Mouse (Mus musculus) forebrain, embryonic 11.5 days (tissue): ENCODE results near the gene Dusp22. TPM values are rescaled to one million over a fixed set of nuclear protein-coding genes. Genes with fewer than 3 reads are reported as not detected.

Experiments
- ATAC-seq: fragments of 200-750 bp; cut with Nextera tagmentation; replicated peaks from 2 replicates; pipeline ENCODE4 v1.8.0; 2017; ENCODE audit warnings: moderate TSS enrichment; ENCODE audit not compliant: low FRiP score
- DNase-seq: peaks from one replicate; pipeline ENCODE4 v3.0.0-alpha.2; 2017; ENCODE audit warnings: low spot score
- H3K27ac ChIP-seq: fragments of 300-500 bp; sonication (generic); 2 replicates; pipeline ENCODE4 v1.5.1; 2014; ENCODE audit warnings: low read depth, low read length
- H3K27me3 ChIP-seq: fragments of 300-500 bp; sonication (generic); 2 replicates; pipeline ENCODE4 v1.6.1; 2014; ENCODE audit warnings: mild to moderate bottlenecking, low read length, mixed read lengths; ENCODE audit not compliant: control insufficient read depth, insufficient read depth
- H3K36me3 ChIP-seq: fragments of 300-500 bp; sonication (generic); 2 replicates; pipeline ENCODE4 v1.6.1; 2014; ENCODE audit warnings: mild to moderate bottlenecking, low read length, moderate library complexity, mixed read lengths; ENCODE audit not compliant: control insufficient read depth, insufficient read depth
- H3K4me1 ChIP-seq: fragments of 300-500 bp; sonication (generic); replicated peaks from 2 replicates; pipeline ENCODE4 v1.6.1; 2014; ENCODE audit warnings: low read length, mixed read lengths; ENCODE audit not compliant: control insufficient read depth, insufficient read depth
- H3K4me2 ChIP-seq: fragments of 300-500 bp; sonication (generic); 2 replicates; pipeline ENCODE4 v1.6.1; 2014; ENCODE audit warnings: low read depth, mild to moderate bottlenecking, low read length, moderate library complexity, mixed read lengths; ENCODE audit not compliant: severe bottlenecking
- H3K4me3 ChIP-seq: fragments of 300-500 bp; sonication (generic); 2 replicates; pipeline ENCODE4 v1.5.1; 2014; ENCODE audit warnings: low read depth, low read length
- H3K9ac ChIP-seq: fragments of 300-500 bp; sonication (generic); 2 replicates; pipeline ENCODE4 v1.6.1; 2014; ENCODE audit warnings: low read length
- H3K9me3 ChIP-seq: fragments of 300-500 bp; sonication (generic); 2 replicates; pipeline ENCODE4 v1.6.1; 2016; ENCODE audit warnings: low read length, mixed read lengths; ENCODE audit not compliant: control insufficient read depth
- WGBS: fragments of 180-500 bp; shearing (Covaris S2); extraction: QIAGEN DNeasy Blood & Tissue Kit; methylation state at CpG from one replicate; pipeline ENCODE4 v1.1.7; 2014; 5-methylcytosine and 5-hydroxymethylcytosine counted together
- polyA plus RNA-seq: library from polyadenylated mRNA; unstranded; fragments of >200 nt; fragmentation: Nextera tagmentation; extraction: Ambion mirVana; gene quantifications from 2 replicates; pipeline ENCODE4 v1.2.1, GENCODE M21; 2014

Dusp22 gene
- polyA plus RNA-seq, 1 experiment from 2014 or later = 16.5 TPM

DNA sequence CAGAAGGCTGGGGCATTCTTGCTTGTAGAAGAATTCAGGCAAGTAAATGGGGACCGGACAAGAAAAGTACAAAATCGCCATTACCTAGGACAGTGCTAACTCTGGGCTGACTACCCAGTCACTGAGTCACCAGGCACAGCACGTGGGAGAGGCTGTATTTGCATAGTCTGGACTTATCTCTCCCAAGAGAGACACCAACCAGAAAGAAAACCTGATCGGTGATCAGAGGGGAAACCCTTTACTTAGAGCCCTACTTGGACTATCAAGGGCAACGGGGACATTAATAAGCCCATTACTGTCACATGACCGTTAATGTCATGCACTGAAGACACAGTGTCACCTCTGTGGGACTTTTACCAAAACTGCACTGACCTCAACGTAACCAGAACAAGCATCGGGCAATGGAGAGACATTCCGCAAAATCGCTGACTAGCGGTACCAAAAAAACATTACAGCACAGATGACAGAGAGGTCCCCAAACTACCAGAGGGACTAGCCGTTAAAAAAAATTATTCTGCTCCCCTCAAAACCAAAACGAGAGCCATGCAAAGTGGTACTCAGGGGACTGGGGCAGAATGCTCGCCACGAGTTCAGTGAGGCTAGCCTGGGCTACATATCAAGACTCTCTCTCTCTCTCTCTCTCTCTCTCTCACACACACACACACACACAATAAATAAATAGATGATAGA is 70.5 kb downstream of the Dusp22 start:
- no peak overlapping the region for H3K9ac ChIP-seq
- no peaks in the 10 kb centered on the region for H3K4me1 ChIP-seq
- no peak overlapping the region for H3K4me3 ChIP-seq
- 89% methylated on average over 15 of the region's 15 CpGs for WGBS
- no peaks in the 10 kb centered on the region for H3K36me3 ChIP-seq
- H3K9me3 ChIP-seq = no peaks in the 10 kb centered on the region
- no peak for DNase-seq
- H3K4me2 ChIP-seq = no peak overlapping the region
- no peaks in the 10 kb centered on the region for H3K27me3 ChIP-seq
- no peak overlapping the region for H3K27ac ChIP-seq
- ATAC-seq = no peak

DNA sequence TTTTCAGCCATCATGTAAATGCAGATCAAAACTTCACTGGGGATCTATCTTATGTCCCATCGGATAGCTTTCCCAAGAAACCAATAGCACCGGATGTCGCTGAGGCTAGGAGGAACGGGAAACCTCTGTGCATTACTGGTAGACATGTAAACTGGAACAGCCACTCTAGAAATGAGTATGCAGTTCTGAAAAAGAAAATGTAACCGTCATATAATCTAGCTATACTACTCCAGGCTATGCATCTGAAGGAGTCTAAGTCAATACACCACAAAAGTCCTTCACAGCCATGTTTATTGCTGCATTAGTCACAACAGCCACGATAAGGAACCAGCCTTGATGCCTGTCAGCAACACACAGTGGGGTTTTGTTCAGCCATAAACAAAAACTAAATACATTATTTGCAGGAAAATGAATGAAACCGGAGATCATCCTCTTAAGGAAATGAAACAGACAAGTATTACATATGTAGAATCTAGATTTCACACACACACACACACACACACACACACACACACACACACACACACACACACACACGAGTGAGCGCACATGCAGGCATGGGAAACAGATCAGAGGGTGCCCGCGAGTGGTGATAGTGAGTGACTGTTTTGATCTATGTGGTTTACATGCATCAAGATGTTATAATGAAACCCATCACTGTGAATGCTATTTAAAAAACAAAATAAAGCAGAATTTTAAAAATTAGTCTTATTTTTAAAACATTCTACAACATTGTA is 73.1 kb downstream of the Dusp22 start:
- Histone ChIP-seq H3K9me3 (no peaks in the 10 kb centered on the region), H3K4me2 (no peak overlapping the region), H3K36me3 (no peaks in the 10 kb centered on the region), H3K27me3 (no peaks in the 10 kb centered on the region), H3K27ac (no peak overlapping the region), H3K4me1 (no peaks in the 10 kb centered on the region), H3K4me3 (no peak overlapping the region), H3K9ac (no peak overlapping the region)
- ATAC-seq (no peak), DNase-seq (no peak)
- 84% methylated on average over 11 of the region's 11 CpGs for WGBS

DNA sequence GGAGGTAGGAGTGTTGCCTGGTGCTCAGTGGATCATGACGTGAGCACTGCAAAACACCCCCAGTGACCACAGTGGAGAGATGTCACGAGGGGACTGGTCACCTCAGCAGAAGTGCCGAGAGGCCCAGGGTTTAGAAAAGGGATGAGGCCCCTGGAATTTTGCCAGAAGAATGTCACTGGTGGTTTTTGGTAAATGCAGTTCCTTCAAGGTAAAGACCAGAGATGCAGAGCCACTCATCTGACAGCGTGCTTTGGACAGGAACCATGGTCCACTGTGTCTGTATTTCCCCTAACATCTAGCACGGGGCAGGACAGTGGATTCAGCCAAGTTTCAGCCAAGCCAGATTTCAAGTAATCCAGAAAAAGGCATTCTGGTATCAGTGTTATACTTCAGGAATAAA is 76.9 kb downstream of the Dusp22 start:
- no peak overlapping the region for H3K27ac ChIP-seq
- no peak for ATAC-seq

DNA sequence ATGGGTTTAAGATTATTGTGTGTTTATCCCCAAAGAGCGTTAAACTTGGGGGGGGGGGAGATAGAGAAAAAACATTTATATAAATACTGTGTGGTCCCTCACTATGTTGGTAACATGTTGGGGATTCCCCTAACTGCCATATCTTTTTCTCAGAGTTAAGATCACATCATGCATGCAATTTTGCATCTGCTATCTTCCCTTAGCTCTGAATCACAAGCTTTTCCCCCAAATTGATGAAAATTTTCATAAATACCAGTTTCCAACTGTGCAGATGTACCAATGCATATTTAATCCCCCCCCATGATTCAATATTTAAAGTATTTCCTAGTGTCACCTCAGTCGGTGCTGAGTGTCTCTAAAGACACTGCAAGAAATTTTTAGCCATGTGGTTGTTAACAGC is 77.5 kb downstream of the Dusp22 start:
- H3K27ac ChIP-seq = no peak overlapping the region
- H3K4me3 ChIP-seq = no peak overlapping the region
- H3K4me2 ChIP-seq = no peak overlapping the region
- H3K27me3 ChIP-seq = no peaks in the 10 kb centered on the region
- DNase-seq (no peak), ATAC-seq (no peak)
- no peaks in the 10 kb centered on the region for H3K36me3 ChIP-seq
- no peaks in the 10 kb centered on the region for H3K9me3 ChIP-seq
- no peak overlapping the region for H3K9ac ChIP-seq
- H3K4me1 ChIP-seq = no peaks in the 10 kb centered on the region
- 88% methylated on average over 2 of the region's 2 CpGs for WGBS

More for the DNA sequence above, 76.9 kb downstream of the Dusp22 start:
- H3K27me3 ChIP-seq = no peaks in the 10 kb centered on the region
- DNase-seq = no peak
- H3K9me3 ChIP-seq = no peaks in the 10 kb centered on the region
- H3K4me1 ChIP-seq = no peaks in the 10 kb centered on the region
- no peaks in the 10 kb centered on the region for H3K36me3 ChIP-seq
- no peak overlapping the region for H3K4me3 ChIP-seq
- H3K9ac ChIP-seq = no peak overlapping the region
- H3K4me2 ChIP-seq = no peak overlapping the region
- WGBS = 84% methylated on average over 5 of the region's 5 CpGs

DNA sequence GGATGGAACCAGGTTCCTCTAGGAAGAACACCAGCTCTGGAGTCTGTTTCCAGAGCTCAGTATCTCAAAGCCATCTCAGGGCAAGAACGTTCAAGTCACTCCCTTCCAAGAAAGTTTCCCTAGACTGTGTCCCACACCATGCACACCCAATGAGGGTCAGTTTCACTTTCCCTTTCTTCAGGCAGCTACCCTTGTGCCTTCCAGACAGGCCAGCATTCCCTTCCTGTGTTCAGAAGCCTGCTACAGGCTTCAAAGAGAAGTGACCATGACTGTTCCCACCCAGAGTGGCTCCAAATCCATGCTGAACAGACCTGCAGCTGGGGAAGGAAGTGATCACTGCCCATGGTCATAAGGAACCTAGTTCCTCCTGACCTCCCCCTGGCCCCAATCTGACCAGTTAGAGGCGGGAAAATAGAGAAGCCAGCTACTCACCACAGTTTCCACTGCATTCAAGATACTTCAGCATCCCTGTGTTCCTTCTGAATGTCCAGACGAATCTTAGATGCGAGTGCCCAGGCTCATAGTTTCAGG is 78.6 kb downstream of the Dusp22 start:
- no peak for DNase-seq
- no peaks in the 10 kb centered on the region for H3K27me3 ChIP-seq
- no peak overlapping the region for H3K4me3 ChIP-seq
- H3K36me3 ChIP-seq = no peaks in the 10 kb centered on the region
- no peak overlapping the region for H3K4me2 ChIP-seq
- ATAC-seq = no peak
- H3K9ac ChIP-seq = no peak overlapping the region
- H3K9me3 ChIP-seq = no peaks in the 10 kb centered on the region
- WGBS = 75% methylated on average over 4 of the region's 4 CpGs
- no peaks in the 10 kb centered on the region for H3K4me1 ChIP-seq
- no peak overlapping the region for H3K27ac ChIP-seq

DNA sequence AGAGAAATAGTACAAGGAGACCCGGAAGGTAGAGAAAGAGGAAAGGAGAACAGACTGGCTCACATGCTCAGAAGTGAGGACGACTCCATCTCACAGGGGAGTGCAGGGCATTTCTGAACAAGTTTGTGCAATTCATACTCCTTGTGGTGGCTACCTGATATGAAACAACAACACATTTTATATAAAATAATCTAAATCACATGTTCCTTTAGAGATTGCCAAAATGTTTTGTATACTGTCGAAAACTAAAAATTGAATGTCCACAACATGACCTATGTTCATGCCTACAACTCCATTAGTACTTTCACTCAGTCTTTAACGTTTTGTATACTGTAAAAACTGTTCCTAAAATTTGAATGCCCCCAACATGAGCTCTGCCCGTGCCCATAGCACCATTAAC is 81.4 kb downstream of the Dusp22 start:
- Histone ChIP-seq H3K27me3 (no peaks in the 10 kb centered on the region), H3K4me1 (no peaks in the 10 kb centered on the region), H3K9me3 (no peaks in the 10 kb centered on the region), H3K27ac (no peak overlapping the region), H3K4me2 (no peak overlapping the region), H3K9ac (no peak overlapping the region), H3K4me3 (no peak overlapping the region), H3K36me3 (no peaks in the 10 kb centered on the region)
- no peak for DNase-seq
- WGBS = 76% methylated on average over 5 of the region's 5 CpGs
- ATAC-seq = no peak

DNA sequence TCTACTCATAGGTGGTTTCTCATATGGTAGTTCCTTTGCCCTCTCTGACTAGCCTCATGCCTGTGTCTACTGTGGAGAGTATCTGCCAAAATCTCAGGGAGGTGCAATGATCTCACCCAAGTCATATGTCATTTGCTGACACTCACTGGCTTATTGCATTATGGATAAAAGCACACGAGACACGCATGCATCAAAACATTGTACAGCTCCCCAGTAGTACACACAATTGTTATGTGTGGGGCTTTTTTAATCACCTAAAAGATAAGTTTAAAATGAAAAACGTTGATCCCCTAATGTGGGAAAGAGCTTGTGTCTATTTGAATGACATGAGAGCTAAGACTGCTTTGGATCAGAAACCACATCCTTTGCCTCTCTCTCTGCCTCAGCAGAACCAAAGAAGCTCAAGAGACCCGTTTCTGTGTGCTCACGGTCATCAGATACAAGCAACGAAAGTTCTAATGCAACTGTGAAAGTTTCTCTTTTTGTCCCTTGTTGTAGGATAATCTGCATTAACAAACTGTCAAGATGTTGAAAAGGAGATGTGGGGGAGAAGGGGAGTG is 82.7 kb downstream of the Dusp22 start:
- DNase-seq = no peak
- whole genome bisulfite sequencing = 78% methylated on average over 6 of the region's 6 CpGs
- H3K36me3 ChIP-seq = no peaks in the 10 kb centered on the region

DNA sequence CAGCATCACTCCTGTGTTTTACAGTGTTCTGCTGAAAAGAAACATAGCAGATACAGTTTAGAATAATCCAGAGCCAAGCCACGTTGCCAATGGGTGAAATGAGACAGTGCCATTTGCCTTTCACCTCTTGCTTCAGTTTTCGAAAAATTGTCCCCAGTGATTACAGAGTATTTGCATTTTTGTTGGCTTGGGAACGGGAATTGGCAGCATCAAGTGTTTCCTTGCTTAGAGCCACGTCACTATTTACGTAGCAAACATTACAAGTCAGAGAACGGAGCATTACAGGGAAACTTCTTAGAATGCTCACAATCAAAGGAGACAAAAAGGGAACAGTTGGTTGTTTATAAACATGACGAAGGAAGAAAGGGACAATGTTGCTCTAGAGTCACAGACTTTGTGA is 85.3 kb downstream of the Dusp22 start:
- H3K9me3 ChIP-seq = no peaks in the 10 kb centered on the region
- peaks cover 19% of the 10 kb centered on the region for H3K27me3 ChIP-seq
- ATAC-seq (no peak), DNase-seq (no peak)
- 82% methylated on average over 7 of the region's 7 CpGs for WGBS
- no peaks in the 10 kb centered on the region for H3K36me3 ChIP-seq
- no peak overlapping the region for H3K27ac ChIP-seq
- no peak overlapping the region for H3K9ac ChIP-seq
- peaks cover 8% of the 10 kb centered on the region for H3K4me1 ChIP-seq
- H3K4me3 ChIP-seq = no peak overlapping the region
- H3K4me2 ChIP-seq = no peak overlapping the region

More for the DNA sequence above, 82.7 kb downstream of the Dusp22 start:
- no peaks in the 10 kb centered on the region for H3K27me3 ChIP-seq
- no peak overlapping the region for H3K4me3 ChIP-seq
- H3K9ac ChIP-seq = no peak overlapping the region
- no peaks in the 10 kb centered on the region for H3K9me3 ChIP-seq
- no peak for ATAC-seq
- no peaks in the 10 kb centered on the region for H3K4me1 ChIP-seq
- no peak overlapping the region for H3K27ac ChIP-seq
- no peak overlapping the region for H3K4me2 ChIP-seq
